Mouse (Mus musculus) left cerebral cortex, adult 11 months (tissue): ENCODE data around the gene Hif1an.

ENCODE experiments used
- DNase-seq: peaks from one replicate; pipeline ENCODE4 v3.0.0; 2022; ENCODE audit warnings: low spot score

Gene Hif1an

GRCm38 (mm10) chr19:44564006-44564405 lies 1.4 kb downstream of the Hif1an start:
- no peak for DNase-seq

GRCm38 (mm10) chr19:44567763-44568162 lies 5.1 kb downstream of the Hif1an start:
- no peak for DNase-seq

- no peak for DNase-seq
Observed at GRCm38 (mm10) chr19:44576275-44576674, 13.6 kb downstream of the Hif1an start.

GRCm38 (mm10) chr19:44578038-44578437 lies 15.4 kb downstream of the Hif1an start:
- DNase-seq: no peak

- no peak for DNase-seq
Observed at GRCm38 (mm10) chr19:44582103-44582502, 19.5 kb downstream of the Hif1an start.

GRCm38 (mm10) chr19:44582638-44583309 lies 20.1 kb downstream of the Hif1an start:
- DNase-seq: peak; percentile 85

GRCm38 (mm10) chr19:44588036-44588435 lies 25.4 kb downstream of the Hif1an start:
- DNase-seq: no peak

- no peak for DNase-seq
Observed at GRCm38 (mm10) chr19:44589591-44590223, 27.1 kb downstream of the Hif1an start.

GRCm38 (mm10) chr19:44590992-44591391 lies 28.3 kb downstream of the Hif1an start:
- no peak for DNase-seq

GRCm38 (mm10) chr19:44591638-44592037 lies 29.0 kb downstream of the Hif1an start:
- DNase-seq: no peak

- no peak for DNase-seq
Observed at GRCm38 (mm10) chr19:44594180-44594579, 31.5 kb downstream of the Hif1an start.

GRCm38 (mm10) chr19:44618166-44618565 lies 55.5 kb downstream of the Hif1an start:
- peak; percentile 9 for DNase-seq
